24 mouse cellular contexts compared by ENCODE assay signal in genomic region chr6:103675145-103675544, GRCm38 (mm10).
A peak's percentile ranks its signal among the peaks of the same experiment; 100 is the strongest.
DNase-seq lines count a peak whose midpoint lies in the region; ATAC-seq lines count a peak whose summit lies in the region.
"Had no signal": no experiment of that assay in that cellular context is flagged by ENCODE, and none has a peak within 500 bp of the region (broad histone marks: within the 10 kb centered on the region; RNA-seq: fewer than 3 reads in every experiment).

No protein-coding gene starts in this region.

- peak; percentile 56 for ATAC-seq in kidney, embryonic 15.5 days (replicated peaks; ENCODE audit: low FRiP score)
- peak; percentile 50; the same call in 1 of the 2 replicates for ATAC-seq in neural tube, embryonic 12.5 days (ENCODE audit: low FRiP score, low read depth)
- no peak for ATAC-seq in neural tube, embryonic 15.5 days (ENCODE audit: low FRiP score)
- peak; percentile 48; the same call in 1 of the 2 replicates for ATAC-seq in limb, embryonic 13.5 days (ENCODE audit: low FRiP score, low read depth)
- ATAC-seq: forebrain, embryonic 14.5 days; Patski had no signal

- H3K9ac ChIP-seq in kidney, embryonic 15.5 days: no peak overlapping the region
- H3K9ac ChIP-seq in neural tube, embryonic 12.5 days: no peak overlapping the region
- no peak overlapping the region for H3K9ac ChIP-seq in neural tube, embryonic 15.5 days (replicated peaks)
- H3K9ac ChIP-seq in limb, embryonic 13.5 days: no peak overlapping the region
- H3K9ac ChIP-seq: heart, embryonic 13.5 days; hindbrain, embryonic 14.5 days had no signal

- no peak overlapping the region for H3K4me3 ChIP-seq in kidney, embryonic 15.5 days (replicated peaks)
- no peak overlapping the region for H3K4me3 ChIP-seq in neural tube, embryonic 12.5 days
- no peak overlapping the region for H3K4me3 ChIP-seq in neural tube, embryonic 15.5 days (replicated peaks)
- no peak overlapping the region for H3K4me3 ChIP-seq in limb, embryonic 13.5 days
- H3K4me3 ChIP-seq: forebrain, embryonic 10.5 days; heart, adult 2 months; heart, embryonic 10.5 days; heart, embryonic 13.5 days had no signal

- H3K4me2 ChIP-seq in kidney, embryonic 15.5 days: no peak overlapping the region
- no peak overlapping the region for H3K4me2 ChIP-seq in neural tube, embryonic 12.5 days (replicated peaks)
- H3K4me2 ChIP-seq in neural tube, embryonic 15.5 days: no peak overlapping the region
- H3K4me2 ChIP-seq in limb, embryonic 13.5 days (replicated peaks): no peak overlapping the region
- H3K4me2 ChIP-seq: heart, embryonic 13.5 days; hindbrain, embryonic 14.5 days had no signal

- no peaks in the 10 kb centered on the region for H3K27me3 ChIP-seq in kidney, embryonic 15.5 days
- H3K27me3 ChIP-seq in neural tube, embryonic 12.5 days (replicated peaks): no peaks in the 10 kb centered on the region
- no peaks in the 10 kb centered on the region for H3K27me3 ChIP-seq in neural tube, embryonic 15.5 days (replicated peaks)
- peaks cover 4% of the 10 kb centered on the region; the same call in 1 of the 2 replicates for H3K27me3 ChIP-seq in limb, embryonic 13.5 days
- H3K27me3 ChIP-seq: CH12.LX; heart, embryonic 13.5 days; Patski had no signal

- no peaks in the 10 kb centered on the region for H3K36me3 ChIP-seq in kidney, embryonic 15.5 days
- no peaks in the 10 kb centered on the region for H3K36me3 ChIP-seq in neural tube, embryonic 12.5 days
- peaks cover 8% of the 10 kb centered on the region; the same call in 1 of the 2 replicates for H3K36me3 ChIP-seq in neural tube, embryonic 15.5 days
- no peaks in the 10 kb centered on the region for H3K36me3 ChIP-seq in limb, embryonic 13.5 days
- H3K36me3 ChIP-seq: forebrain, embryonic 10.5 days; G1E; heart, embryonic 10.5 days; heart, embryonic 13.5 days had no signal

- 0 out of 2 replicates have a peak, but pooled peaks cover 4% of the 10 kb centered on the region for H3K4me1 ChIP-seq in kidney, embryonic 15.5 days
- H3K4me1 ChIP-seq in neural tube, embryonic 12.5 days: no peaks in the 10 kb centered on the region
- no peaks in the 10 kb centered on the region; the same call in 1 of the 2 replicates for H3K4me1 ChIP-seq in neural tube, embryonic 15.5 days
- H3K4me1 ChIP-seq in limb, embryonic 13.5 days: peaks cover 10% of the 10 kb centered on the region; the same call in 1 of the 2 replicates
- H3K4me1 ChIP-seq: heart, embryonic 10.5 days; heart, embryonic 13.5 days had no signal

- WGBS in kidney, embryonic 15.5 days: 35% methylated on average over 2 of the region's 2 CpGs
- WGBS in neural tube, embryonic 12.5 days: 78% methylated on average over 2 of the region's 2 CpGs
- WGBS in neural tube, embryonic 15.5 days: 64% methylated on average over 2 of the region's 2 CpGs
- 19% methylated on average over 2 of the region's 2 CpGs for WGBS in limb, embryonic 13.5 days

- no peaks in the 10 kb centered on the region for H3K9me3 ChIP-seq in kidney, embryonic 15.5 days (replicated peaks)
- no peaks in the 10 kb centered on the region for H3K9me3 ChIP-seq in neural tube, embryonic 12.5 days
- H3K9me3 ChIP-seq in neural tube, embryonic 15.5 days (replicated peaks): no peaks in the 10 kb centered on the region
- no peaks in the 10 kb centered on the region for H3K9me3 ChIP-seq in limb, embryonic 13.5 days
- H3K9me3 ChIP-seq: forebrain, embryonic 10.5 days; heart, embryonic 10.5 days; heart, embryonic 13.5 days had no signal

- H3K27ac ChIP-seq in kidney, embryonic 15.5 days: no peak overlapping the region
- no peak overlapping the region for H3K27ac ChIP-seq in neural tube, embryonic 12.5 days
- no peak overlapping the region for H3K27ac ChIP-seq in neural tube, embryonic 15.5 days (replicated peaks)
- H3K27ac ChIP-seq in limb, embryonic 13.5 days: no peak overlapping the region
- H3K27ac ChIP-seq: forebrain, embryonic 10.5 days; heart, adult 2 months; heart, embryonic 10.5 days; heart, embryonic 13.5 days; hindbrain, embryonic 14.5 days had no signal

- DNase-seq in embryo, embryonic 11 days: peak; percentile 4
- DNase-seq in embryo, embryonic 10 days (ENCODE audit: low spot score): no peak
- DNase-seq in kidney, adult 9 months: no peak
- DNase-seq in urinary bladder, postnatal 36 days (ENCODE audit: low spot score in 2 of 2): no peak
- DNase-seq: adrenal gland, postnatal 10 days; B cell, adult 2 months; cerebellum, postnatal 25 days; gastrocnemius, postnatal 10 days; gastrocnemius, postnatal 36 days; heart, adult 2 months; heart, postnatal 14 days; heart, postnatal 4 days had no signal
